Mouse (Mus musculus): Measurements from ENCODE around the gene Daam1.

- TF ChIP-seq CTCF (IDR thresholded peaks at IDR 0.05; ENCODE audit: extremely low read depth, insufficient read depth, low read length) (no peak), POLR2A (IDR thresholded peaks at IDR 0.05; ENCODE audit: extremely low read depth, insufficient read depth, low read length) (no peak)
These were observed 55.5 kb downstream of the Daam1 start for GRCm38 (mm10) chr12:71886406-71886805.

Data from cortical plate, adult 2 months (tissue).